Mouse (Mus musculus) G1E (cell line): ENCODE data around the gene Gm11937.

Experiments
- CTCF ChIP-seq: IDR thresholded peaks from 2 replicates; pipeline ENCODE4 v1.5.1; 2012; ENCODE audit warnings: low read depth, low read length, inconsistent platforms, mixed read lengths
- GATA1 ChIP-seq: IDR thresholded peaks from 2 replicates; pipeline ENCODE4 v1.6.1; 2012; ENCODE audit warnings: borderline replicate concordance, low read length, inconsistent platforms, mixed read lengths
- POLR2AphosphoS5 ChIP-seq: IDR thresholded peaks from 2 replicates; pipeline ENCODE4 v1.6.1; 2012; ENCODE audit warnings: low read depth, low read length, inconsistent platforms; ENCODE audit not compliant: insufficient replicate concordance
- TAL1 ChIP-seq: conservative IDR thresholded peaks from 2 replicates; pipeline ENCODE4 v1.6.1; 2012; ENCODE audit warnings: low read depth, low read length, inconsistent platforms, mixed read lengths

- TF ChIP-seq CTCF, result no peak
- no peak for TF ChIP-seq POLR2AphosphoS5
- no peak for TF ChIP-seq GATA1
- no peak for TF ChIP-seq TAL1
Measured at GRCm38 (mm10) chr11:99644351-99644750, 34.4 kb upstream of the Gm11937 start.
